Mouse (Mus musculus): ENCODE results near the gene Aamdc. TPM values are rescaled to one million over a fixed set of nuclear protein-coding genes. Genes with fewer than 3 reads are reported as not detected.

The Aamdc gene
- total RNA-seq, 2 experiments from 2014 or later, result 28.7 to 55.4 TPM

- no peak for DNase-seq (ENCODE audit: low spot score in 2 of 2)
Measured at GRCm38 (mm10) chr7:97519935-97520334, 59.4 kb downstream of the Aamdc start.

GRCm38 (mm10) chr7:97514786-97515185 lies 64.5 kb downstream of the Aamdc start:
- DNase-seq (ENCODE audit: low spot score in 2 of 2), result no peak

DNA sequence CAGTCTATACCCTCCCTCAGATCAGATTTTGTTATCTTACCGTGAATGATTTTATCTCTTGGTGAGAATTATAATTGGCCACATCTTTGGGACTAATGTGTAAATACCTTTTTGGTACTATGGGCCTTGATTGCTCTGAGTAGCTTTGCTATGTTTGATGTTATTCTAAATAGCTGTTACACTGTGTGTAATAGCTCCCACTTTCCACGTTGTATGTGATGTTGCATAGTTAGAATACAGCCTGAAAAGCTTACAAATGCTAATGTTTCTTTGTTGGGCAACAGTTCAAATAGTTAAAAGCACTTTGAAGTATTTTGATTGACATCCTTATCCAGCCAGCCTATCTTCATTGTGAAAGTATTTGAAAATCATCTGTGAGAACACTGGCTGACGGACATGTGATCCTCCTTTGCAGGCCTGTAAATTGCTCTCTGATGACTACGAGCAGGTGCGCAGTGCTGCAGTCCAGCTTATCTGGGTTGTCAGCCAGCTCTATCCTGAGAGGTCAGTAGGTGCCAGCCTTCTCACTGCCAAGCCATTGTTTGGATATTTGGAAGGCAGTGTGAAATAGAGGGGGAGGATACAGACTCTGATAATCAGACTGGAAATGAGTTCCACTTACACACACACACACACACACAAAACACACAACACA lies 78.6 kb downstream of the Aamdc start:
- no peak for DNase-seq (ENCODE audit: low spot score in 2 of 2)

Other genes with a start within 250 kb of the Aamdc start
- 10 to 100 TPM in 1 of 2 experiments, 1 to 10 TPM in 1; 8.4 to 10.6 TPM for gene Usp35, start 247.5 kb downstream of the Aamdc start, total RNA-seq (2021)
- 10 to 100 TPM; 10.6 to 11.5 TPM for gene Kctd21, start 247.2 kb downstream of the Aamdc start, total RNA-seq (2021)
- 10 to 100 TPM; 14.0 to 15.2 TPM for gene Alg8, start 207.9 kb downstream of the Aamdc start, total RNA-seq (2021)
- gene Ndufc2, start 179.5 kb downstream of the Aamdc start, total RNA-seq (2021), result 100 to 1,000 TPM; 276 to 365 TPM
- gene Thrsp, start 161.8 kb downstream of the Aamdc start, total RNA-seq (2021), result 1,000 to 10,000 TPM in 1 of 2 experiments, 100 to 1,000 TPM in 1; 976 to 2,135 TPM
- gene Kctd14, start 128.2 kb downstream of the Aamdc start, total RNA-seq (2021), result 1 to 10 TPM; 1.5 to 2.0 TPM
- gene Ints4, start 98.5 kb downstream of the Aamdc start, total RNA-seq (2021), result 10 to 100 TPM; 52.0 to 56.0 TPM
- 10 to 100 TPM; 23.1 to 24.2 TPM for gene Rsf1, start 392 bp upstream of the Aamdc start, total RNA-seq (2021)
- gene Clns1a, start 117.1 kb upstream of the Aamdc start, total RNA-seq (2021), result 10 to 100 TPM; 47.4 to 53.8 TPM
- gene Aqp11, start 158.8 kb upstream of the Aamdc start, total RNA-seq (2021), result 1 to 10 TPM; 2.8 to 3.8 TPM
- gene Pak1, start 209.0 kb upstream of the Aamdc start, total RNA-seq (2021), result 10 to 100 TPM; 26.9 to 31.3 TPM